Mouse (Mus musculus) sigmoid colon, adult 10 weeks (tissue): ENCODE measurements around the gene Hrh2. TPM values are rescaled to one million over a fixed set of nuclear protein-coding genes. Genes with fewer than 3 reads are reported as not detected.

ENCODE experiments used
- polyA plus RNA-seq: library from polyadenylated mRNA; stranded (reverse); fragments of 350-450 nt; fragmentation: Illumina TruSeq; extraction: RNeasy Lipid Tissue Mini Kit (QIAGEN cat#74804); gene quantifications from one replicate; pipeline ENCODE4 v1.2.3, GENCODE M21; 2014; ENCODE audit warnings: low read depth, low replicate concordance

The Hrh2 gene
- polyA plus RNA-seq, result 0.32 TPM

DNA sequence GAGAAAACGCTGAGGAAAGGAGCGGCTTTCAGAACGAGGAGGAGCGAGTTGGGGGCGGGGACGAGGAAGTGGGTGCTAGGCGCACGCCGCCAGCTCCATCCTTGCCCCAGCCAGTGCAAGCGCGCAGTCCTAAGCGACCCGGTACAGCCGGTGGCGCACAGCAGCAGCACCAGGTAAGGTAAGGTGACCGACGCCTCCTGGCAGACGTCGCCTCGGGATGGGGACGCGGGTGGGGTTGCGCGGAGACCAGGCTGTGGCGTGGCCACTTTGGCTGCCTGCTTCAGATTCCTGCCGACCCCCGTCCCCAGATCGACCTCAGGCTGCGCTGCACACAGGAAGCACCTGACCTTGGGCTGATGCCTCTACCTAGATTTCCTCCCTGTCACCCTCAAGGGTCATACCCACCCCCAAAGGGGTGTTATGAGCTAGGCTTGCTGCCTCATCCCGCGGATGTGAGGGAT, at the start of gene Hrh2:
Hrh2 (plus strand) TSS at position 109 of the 461 bp plus-strand sequence.

Other genes starting within 250 kb of the Hrh2 start
- 0.16 TPM for gene Drd1, start 136.4 kb upstream of the Hrh2 start, polyA plus RNA-seq
- 82.4 TPM for gene Sfxn1, start 120.3 kb upstream of the Hrh2 start, polyA plus RNA-seq
- 6.8 TPM for gene Cplx2, start 179.2 kb downstream of the Hrh2 start, polyA plus RNA-seq